Mouse (Mus musculus): ENCODE data around the gene Gm20388.

The Gm20388 gene

DNA sequence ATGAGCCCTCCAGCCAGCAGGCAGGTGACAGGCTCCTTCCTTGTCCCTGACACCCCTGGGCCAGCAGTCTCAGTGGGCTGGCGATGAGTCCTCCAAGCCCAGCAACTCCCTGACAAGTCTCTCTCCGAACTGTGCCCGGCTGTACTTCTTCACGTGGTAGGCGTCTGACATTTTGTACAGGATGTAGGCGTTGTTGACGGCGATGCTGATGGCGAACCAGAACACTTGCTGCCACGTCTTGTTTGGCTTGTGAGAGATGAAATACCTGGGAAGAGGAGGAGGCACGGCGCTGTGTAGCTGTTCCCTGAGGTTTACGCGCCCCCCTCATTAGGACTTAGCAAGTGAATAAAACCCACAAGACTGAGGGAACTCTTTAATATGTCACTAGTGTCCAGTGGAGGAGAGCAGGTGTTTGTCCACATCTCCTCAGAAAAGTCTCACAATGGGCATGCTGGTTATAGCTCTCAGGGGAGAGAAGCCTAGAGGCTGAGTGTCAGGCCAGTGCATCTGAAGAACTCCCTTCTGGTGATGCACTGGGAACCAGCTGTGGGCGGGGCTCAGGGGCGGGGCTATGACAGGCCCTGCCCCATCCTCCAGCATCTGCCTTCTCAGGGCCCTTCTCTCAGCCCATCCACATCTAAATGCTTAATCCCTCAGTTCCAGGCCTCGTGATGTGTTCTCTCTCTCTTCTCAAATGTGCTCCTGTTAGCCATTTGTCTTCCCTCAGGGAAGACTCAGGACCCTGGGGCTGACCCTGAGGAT lies 4460.0 kb downstream of the Gm20388 start:
- DNase-seq, result no peak

DNA sequence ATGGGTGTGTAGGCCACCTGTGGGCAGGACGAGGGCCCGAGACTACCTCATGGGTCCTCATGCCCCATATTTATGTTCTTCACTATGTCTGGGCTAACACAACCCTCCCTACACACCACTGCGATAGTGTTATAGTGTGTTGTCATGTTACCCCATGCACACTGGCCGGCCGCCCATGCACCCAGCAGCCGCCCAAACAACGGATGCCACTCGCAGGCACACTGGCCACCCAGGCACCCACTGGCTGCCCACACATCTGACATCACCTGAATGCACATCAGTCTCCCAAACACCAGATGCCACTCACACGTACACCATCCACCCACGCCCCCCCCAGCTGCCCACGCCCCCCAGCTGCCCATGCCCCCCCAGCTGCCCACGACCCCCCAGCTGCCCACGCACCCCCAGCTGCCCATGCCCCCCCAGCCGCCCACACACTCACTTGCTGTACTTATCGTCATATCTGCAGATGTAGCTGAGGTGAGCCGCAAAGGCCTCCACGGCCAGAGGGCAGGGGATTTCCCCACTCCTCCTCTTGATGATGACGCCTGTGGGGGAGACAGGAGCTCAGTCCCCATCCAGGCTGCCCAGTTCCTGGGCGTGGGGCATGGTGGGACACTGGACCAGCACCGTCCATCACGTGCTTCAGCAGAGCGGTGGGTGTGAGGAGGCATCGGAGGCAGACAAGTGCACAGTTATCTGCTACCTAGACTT lies 4460.9 kb downstream of the Gm20388 start:
- no peak for DNase-seq

DNA sequence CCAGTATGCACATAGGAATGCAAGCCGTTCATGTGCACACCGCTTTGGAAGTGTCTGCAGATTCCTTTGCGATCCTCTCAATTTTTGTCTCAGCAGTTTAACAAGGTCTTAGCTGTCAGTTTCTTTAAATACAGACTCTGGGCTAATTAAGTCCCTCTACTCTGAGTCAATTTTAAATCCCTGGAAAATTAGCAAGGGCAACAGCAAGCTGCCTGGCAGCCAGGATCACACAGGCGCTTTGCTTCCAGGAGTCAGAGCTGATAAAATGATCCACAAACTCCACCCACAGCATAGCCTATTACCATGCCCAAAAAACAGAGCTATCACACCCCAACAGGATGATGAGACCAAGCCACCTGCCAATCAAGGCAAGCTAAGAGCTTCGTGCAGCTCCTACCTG lies 4463.1 kb downstream of the Gm20388 start:
- no peak for DNase-seq

DNA sequence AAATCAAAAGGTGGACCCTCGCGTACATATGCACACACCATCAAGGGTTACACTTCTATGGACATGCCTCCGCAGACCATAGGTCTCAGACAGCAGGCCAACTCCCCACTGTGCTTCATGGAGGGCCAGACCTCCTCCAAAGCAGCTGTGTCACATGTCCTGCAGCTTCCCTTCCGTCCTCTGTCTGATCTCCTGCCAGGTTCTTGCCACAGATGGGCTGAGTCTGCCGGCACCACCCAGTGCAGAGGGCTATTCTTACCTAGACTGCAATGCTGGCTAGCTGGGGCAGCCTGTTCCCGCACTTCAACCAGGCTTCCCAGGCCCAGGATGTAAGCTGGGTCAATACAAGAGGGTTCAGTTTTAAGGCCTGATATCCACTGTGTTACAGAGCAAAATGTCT lies 4464.5 kb downstream of the Gm20388 start:
- DNase-seq, result peak; percentile 26

DNA sequence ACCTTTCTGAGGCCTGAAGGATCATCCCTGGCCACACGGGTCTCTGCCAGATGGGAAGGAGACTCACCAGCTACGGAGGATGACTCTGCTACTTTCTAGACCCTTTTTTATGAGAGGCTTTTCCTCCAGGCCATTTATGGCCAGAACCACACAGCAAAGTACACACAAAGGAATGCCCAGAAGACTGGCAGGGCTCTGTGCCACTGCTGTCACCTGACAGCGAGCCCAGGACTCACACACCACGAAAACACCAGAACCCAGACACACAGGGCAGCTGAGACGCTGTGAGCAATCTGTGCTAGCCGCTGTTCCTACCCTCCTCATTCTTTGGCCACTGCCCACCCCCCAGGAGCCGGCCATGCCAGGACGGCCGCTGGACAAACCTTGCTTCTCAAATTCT lies 4465.1 kb downstream of the Gm20388 start:
- DNase-seq, result peak; percentile 61

DNA sequence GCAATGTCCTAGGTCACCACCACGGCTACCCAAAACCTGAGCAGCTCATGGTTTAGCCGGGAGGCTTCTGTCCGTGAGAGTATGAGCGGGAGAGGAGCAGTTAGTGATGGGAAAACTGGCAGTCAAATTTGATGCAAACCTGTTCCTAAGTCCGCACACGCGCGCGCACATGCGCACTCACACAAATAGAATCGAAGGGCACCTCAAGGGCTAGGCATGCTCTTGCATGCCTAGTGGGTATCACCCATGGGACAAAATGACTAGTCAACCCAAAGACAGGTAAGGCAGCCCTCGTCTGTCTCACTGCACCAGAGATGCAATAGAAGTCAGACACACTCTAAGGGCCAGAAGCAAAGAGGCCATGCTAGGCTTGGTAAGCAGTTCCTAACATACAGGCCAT lies 4465.8 kb downstream of the Gm20388 start:
- no peak for DNase-seq

DNA sequence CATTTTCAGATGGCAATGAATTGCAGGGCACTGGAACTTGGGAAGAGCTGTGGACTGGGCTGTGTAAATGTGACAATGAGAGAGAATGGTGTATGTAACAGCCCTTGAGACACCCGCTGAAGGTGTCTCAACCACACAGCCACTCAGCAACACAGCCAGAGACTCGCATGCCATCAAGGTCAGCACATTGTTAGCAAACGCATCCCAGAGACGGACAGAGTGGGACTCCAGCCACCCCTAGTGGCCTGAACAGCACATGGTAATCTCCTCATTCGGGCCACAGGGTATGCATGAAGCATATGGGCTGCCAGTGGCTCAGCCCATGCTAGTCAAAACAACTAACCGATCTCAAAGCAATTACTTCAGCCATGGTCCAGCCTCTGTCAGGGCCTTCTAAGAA lies 4468.6 kb downstream of the Gm20388 start:
- DNase-seq, result no peak

DNA sequence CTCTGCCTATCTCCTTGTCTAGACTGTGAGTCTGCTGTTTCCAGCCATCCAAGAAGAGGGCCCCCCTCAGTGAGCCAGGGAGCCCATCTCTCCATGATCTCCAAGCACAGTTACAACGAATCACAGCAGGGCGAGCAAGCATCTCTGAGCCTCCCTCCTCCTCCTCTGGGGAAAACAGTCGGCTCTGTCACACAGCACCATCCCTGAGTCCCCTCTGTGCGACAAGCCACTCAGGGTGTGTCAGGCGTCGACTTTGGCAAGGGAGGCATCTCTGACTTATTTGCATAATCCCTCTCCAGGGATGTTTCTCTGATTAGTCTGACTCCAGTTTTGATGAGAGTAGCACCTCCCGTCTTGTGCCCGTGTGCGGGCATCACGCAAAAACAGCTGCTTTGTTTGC lies 4471.6 kb downstream of the Gm20388 start:
- no peak for DNase-seq

DNA sequence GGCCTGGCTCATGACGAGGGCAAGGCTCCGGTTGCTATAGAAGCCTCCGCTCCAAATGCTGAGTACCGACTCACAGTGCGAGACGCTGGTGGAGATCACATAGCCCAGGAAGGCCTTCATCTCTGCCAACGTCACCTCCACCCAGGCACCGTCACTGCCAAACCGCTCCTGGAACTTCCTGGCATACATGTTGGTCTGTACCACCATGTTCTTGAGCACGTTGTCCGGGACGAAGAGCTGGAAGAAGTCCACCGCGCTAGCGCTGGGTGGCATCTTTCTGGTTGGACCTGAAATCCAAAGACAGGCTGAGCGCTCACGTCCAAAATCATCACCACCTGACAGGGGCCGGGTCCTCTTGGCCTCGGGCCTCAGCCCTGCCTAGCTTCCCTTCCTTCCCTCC lies 4473.7 kb downstream of the Gm20388 start:
- no peak for DNase-seq

DNA sequence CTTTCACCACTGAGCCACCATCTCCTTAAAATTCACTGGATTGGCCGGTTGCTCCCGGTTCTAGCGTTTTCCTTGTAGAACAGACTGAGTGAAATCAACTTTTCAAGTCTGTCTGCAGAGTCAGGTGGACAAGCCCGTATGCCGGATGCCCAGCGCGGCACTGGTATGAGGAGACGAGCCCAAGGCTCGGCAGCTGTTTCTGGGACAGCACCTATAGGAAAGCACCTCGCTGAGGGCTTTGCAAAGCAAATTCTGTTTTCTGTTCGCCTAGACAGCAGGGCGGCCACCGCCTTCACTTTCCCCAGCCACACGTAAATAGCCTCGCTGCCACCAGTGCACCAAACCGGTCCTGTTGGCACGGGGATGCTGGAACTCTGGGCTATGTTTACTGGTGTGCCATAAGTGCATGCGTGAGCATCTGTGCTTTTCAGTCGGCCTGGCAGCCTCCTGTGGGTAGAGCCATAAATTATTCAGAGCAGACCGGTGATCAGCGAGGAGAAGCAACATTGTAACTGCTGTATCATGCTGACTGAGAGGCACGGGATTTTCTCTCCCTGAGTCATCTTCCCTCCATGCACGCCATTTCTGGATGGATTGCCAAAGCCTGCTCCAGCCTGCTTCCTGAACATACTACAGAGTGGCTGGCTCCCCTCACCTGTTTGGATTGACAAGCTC lies 4475.7 kb downstream of the Gm20388 start:
- peak; percentile 76 for DNase-seq

DNA sequence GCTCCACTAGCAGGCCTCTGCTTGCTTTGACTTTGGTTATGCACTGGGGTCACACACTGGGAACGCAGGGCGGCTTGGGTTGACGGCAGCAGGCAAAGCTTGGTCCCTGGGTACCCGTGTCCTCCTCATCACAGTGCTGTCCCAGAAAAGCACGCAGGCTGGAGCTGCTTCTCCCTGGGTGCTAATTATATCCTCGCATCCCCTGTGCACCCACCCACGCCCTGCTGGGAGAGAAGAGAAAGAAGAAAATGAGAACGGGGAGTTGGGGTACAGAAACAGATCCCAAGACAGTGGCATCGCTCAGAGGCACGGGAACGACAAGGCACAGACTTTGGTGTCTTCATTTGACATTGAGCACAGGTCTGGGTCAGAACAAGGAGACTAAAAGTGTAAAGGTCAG lies 4478.9 kb downstream of the Gm20388 start:
- no peak for DNase-seq

DNA sequence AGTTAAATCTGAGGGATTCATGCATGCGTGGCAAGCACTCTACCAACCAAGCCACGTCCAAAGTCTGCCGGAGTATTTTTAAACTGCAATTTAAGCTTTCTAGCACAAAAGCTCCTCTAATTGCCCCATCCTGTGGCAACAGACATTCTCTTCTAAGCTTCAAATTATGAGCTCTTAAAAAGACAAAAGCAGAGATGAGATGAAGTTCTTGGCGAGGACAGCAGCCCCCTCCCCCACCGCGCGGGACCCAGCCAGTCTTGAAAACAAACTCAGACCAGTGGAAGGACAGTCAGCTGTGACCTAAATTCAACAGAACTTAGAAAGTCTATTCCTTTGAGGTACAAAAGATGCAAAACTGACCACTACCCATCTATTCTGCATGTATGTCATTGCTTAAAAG lies 4480.6 kb downstream of the Gm20388 start:
- DNase-seq, result no peak

DNA sequence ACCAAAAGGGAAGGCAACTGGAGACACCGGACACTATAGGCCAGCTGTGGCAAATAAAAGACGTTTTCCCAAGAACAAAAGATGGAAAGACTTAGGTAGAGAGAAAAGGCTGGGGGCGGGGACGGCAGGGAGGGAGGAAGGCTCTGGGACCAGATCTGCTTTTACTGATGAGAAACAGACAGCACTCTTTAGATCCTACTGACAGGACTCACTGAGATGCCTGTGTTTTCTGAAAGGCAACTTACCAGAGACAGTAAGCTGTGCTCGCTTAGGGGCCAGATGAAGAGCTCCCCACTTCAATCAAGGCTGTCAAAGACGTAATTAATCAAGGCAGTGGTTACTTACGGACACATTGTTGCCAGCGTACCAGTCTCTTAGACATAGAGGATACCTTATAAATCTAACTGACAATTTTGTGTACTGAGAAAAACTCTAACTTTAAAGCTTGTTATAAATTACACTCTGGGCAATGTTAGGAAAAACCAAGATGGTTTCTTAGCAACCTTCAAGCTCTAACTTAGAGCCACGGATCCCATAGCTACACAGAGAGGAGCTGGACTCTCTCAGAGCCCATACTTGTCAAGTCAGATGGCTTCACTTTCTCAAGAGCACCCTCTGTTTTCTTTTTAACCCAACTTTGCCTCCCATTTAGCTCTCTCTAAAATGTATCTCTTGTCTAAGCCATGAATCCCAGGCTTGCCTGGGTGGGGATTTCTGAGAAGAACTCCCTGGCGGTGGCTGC lies 4481.8 kb downstream of the Gm20388 start:
- DNase-seq, result no peak

DNA sequence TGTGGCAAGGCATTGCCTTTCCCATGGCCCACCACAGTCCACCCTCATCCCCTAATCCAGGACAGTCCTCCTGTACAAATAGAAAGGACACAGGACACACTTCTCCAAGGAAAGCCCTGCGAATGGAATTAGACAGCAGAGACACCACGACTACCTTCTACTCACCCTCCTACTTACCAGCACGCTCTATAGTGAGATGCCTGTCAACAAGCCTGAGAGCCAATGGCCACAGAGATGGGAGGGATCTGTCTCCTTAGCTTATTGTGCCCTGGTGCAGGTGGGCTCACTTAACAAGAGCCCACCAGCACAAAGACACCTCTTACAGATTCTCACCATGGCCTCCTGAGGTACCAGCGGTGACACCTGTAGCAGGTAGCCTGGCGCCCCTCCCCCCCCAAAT lies 4482.4 kb downstream of the Gm20388 start:
- DNase-seq, result no peak

DNA sequence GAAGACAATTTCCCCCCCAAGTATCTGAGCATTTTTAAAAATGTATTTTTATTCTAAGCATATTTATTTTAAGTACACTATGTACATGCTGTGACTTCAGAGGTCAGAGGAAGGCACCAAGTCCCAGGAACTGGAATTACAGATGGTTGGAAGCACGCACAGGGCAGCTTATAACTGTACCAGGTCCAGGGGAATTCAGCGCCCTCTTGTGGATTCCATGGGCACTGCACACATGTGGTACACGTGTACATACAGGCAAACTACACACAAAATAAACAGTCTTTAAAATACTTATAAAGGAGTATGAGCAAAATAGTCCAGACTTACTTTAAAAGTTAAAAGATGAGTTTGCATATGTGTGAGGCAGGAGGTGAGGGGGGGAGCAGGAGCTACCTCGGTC lies 4483.3 kb downstream of the Gm20388 start:
- no peak for DNase-seq

DNA sequence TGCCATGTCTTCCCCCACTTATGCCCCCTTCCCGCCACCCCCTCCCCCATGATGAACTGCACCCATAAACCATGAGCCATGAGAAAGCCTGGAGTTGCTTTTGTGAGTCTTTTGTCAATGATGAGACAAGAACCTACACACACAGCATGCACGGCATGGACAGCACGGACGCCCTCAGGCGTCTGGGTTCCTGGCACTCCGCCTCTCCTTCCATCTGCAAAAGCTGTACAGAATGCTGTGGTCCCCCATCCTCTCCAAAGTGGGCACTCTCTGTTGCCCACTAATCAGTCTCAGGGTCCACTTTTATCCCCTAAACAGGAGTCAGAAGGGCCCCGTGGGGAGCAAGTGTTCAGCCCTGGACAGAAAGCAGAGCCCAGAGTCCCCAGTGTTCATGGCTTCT lies 4484.3 kb downstream of the Gm20388 start:
- DNase-seq, result no peak
